Mouse (Mus musculus) thymus, adult 2 months (tissue): ENCODE results near the gene Fcho1. TPM values are rescaled to one million over a fixed set of nuclear protein-coding genes. Genes with fewer than 3 reads are reported as not detected.

Source experiments
- DNase-seq: peaks from one replicate; pipeline ENCODE4 v3.0.0; 2021
- H3K27ac ChIP-seq: fragments of 200-500 bp; 2 replicates; pipeline ENCODE4 v1.5.1; 2012; ENCODE audit warnings: low read length, control low read depth; ENCODE audit not compliant: control insufficient read depth, insufficient read depth
- H3K27me3 ChIP-seq: fragments of 200-500 bp; 2 replicates; pipeline ENCODE4 v1.6.1; 2012; ENCODE audit warnings: mild to moderate bottlenecking, low read length, moderate library complexity, mixed read lengths; ENCODE audit not compliant: control insufficient read depth, insufficient read depth
- H3K36me3 ChIP-seq: fragments of 200-500 bp; 2 replicates; pipeline ENCODE4 v1.6.1; 2012; ENCODE audit warnings: mild to moderate bottlenecking, low read length, moderate library complexity; ENCODE audit not compliant: control insufficient read depth, insufficient read depth
- H3K4me1 ChIP-seq: fragments of 200-500 bp; replicated peaks from 2 replicates; pipeline ENCODE4 v1.6.1; 2012; ENCODE audit warnings: low read length; ENCODE audit not compliant: control insufficient read depth, insufficient read depth
- H3K4me3 ChIP-seq: fragments of 200-500 bp; 2 replicates; pipeline ENCODE4 v1.5.1; 2012; ENCODE audit warnings: mild to moderate bottlenecking, low read length, control low read depth, moderate library complexity; ENCODE audit not compliant: control insufficient read depth, insufficient read depth
- CTCF ChIP-seq: fragments of 200-500 bp; IDR thresholded peaks from 2 replicates; pipeline ENCODE4 v1.5.1; 2012; ENCODE audit warnings: mild to moderate bottlenecking, control low read depth, low read length, moderate library complexity, borderline replicate concordance; ENCODE audit not compliant: control insufficient read depth, poor library complexity, insufficient read depth; ENCODE audit errors: extremely low read depth
- POLR2A ChIP-seq: fragments of 200-500 bp; IDR thresholded peaks from 2 replicates; pipeline ENCODE4 v1.6.1; 2012; ENCODE audit warnings: mild to moderate bottlenecking, low read length, control low read depth, moderate library complexity; ENCODE audit not compliant: control insufficient read depth, poor library complexity, insufficient read depth; ENCODE audit errors: extremely low read depth
- WGBS: fragments of 180-500 bp; shearing (Covaris S2); methylation state at CpG from one replicate; pipeline ENCODE4 v1.1.7; 2018; 5-methylcytosine and 5-hydroxymethylcytosine counted together
- polyA plus RNA-seq: library from polyadenylated mRNA; depleted of rRNA; stranded (reverse); fragments of >200 nt; gene quantifications from 2 replicates; pipeline ENCODE4 v1.2.3, GENCODE M21; 2012; rRNA removed

Fcho1 gene
- polyA plus RNA-seq, 1 experiment: 767 TPM

GRCm38 (mm10) chr8:71665331-71666130 is 60.0 kb downstream of the Fcho1 start:
- Histone ChIP-seq H3K27ac (no peak overlapping the region), H3K27me3 (no peaks in the 10 kb centered on the region), H3K4me1 (peaks cover 31% of the 10 kb centered on the region), H3K4me3 (no peak overlapping the region), H3K36me3 (no peaks in the 10 kb centered on the region)
- TF ChIP-seq POLR2A (no peak), CTCF (no peak)
- DNase-seq: peak; percentile 51
- WGBS: 2% methylated on average over 22 of the region's 22 CpGs

- no peak overlapping the region for H3K27ac ChIP-seq
- H3K4me1 ChIP-seq: peaks cover 17% of the 10 kb centered on the region
- TF ChIP-seq CTCF (peak; percentile 89), POLR2A (no peak)
- 28% methylated on average over 36 of the region's 36 CpGs for WGBS
- no peak overlapping the region for H3K4me3 ChIP-seq
- H3K27me3 ChIP-seq: no peaks in the 10 kb centered on the region
- no peaks in the 10 kb centered on the region for H3K36me3 ChIP-seq
- DNase-seq: peak; percentile 82
These were observed 65.0 kb downstream of the Fcho1 start for GRCm38 (mm10) chr8:71660325-71661120.

DNA sequence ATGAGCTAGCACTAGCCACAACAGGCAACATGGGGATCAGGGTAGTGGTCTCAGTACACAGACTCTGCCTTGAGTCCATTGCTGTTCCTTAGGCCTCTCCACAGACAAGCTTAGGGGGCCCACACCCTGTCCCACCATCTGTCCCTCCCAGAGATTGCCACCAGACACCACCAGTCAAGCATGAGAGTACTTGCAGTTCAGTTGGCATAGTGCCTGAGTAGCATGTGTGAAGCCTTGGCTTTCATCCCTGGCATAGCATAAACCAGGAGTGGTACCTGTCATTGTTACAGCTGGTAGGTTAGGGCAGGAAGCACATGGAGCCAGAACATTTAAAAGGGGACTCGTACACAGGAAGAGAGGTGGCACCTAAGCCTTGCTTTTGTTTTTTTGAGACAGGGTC is 65.8 kb downstream of the Fcho1 start:
- TF ChIP-seq CTCF (no peak), POLR2A (no peak)
- Histone ChIP-seq H3K27me3 (no peaks in the 10 kb centered on the region), H3K27ac (no peak overlapping the region), H3K4me1 (peaks cover 10% of the 10 kb centered on the region), H3K4me3 (no peak overlapping the region), H3K36me3 (no peaks in the 10 kb centered on the region)
- 57% methylated on average over 1 of the region's 1 CpGs for WGBS
- DNase-seq: no peak

DNA sequence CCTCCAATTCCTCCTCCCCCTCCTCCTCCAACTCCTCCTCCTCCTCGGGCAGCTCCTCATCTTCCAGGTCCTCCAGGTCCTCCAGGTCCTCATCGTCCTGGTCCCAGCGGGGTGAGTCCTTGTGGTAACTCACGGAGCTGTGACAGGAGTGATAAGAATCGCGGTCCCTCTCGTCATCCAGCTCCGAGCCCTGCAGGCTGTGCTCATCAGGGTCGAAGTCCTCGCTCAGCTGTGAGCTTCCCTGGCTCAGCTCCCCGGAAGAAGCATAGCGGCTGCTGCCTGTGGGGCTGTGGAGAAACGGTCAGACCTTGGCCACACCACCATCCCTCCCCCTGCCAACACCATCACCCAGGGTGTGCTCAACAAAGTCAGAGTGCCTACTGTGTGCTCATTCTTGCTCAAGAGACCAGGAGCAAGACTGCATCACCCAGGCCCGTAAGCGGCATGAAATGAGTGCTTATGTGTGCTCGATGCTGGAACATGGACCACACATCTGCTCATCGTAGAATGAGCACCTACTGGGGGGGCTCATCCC is 66.9 kb downstream of the Fcho1 start:
- no peak for DNase-seq
- H3K4me1 ChIP-seq: peaks cover 12% of the 10 kb centered on the region
- no peak overlapping the region for H3K4me3 ChIP-seq
- WGBS: 34% methylated on average over 17 of the region's 17 CpGs
- H3K27ac ChIP-seq: no peak overlapping the region
- H3K36me3 ChIP-seq: no peaks in the 10 kb centered on the region
- H3K27me3 ChIP-seq: no peaks in the 10 kb centered on the region
- TF ChIP-seq POLR2A: no peak
- TF ChIP-seq CTCF: no peak

Other genes with a start within 250 kb of the Fcho1 start
- 34.8 and 40.7 TPM in 2 replicates for gene Ano8, start 239.8 kb downstream of the Fcho1 start, polyA plus RNA-seq
- gene Gtpbp3, start 237.6 kb downstream of the Fcho1 start, polyA plus RNA-seq: 56.8 and 58.7 TPM in 2 replicates
- 59.2 and 62.6 TPM in 2 replicates for gene Plvap, start 214.0 kb downstream of the Fcho1 start, polyA plus RNA-seq
- 0.09 and 0.11 TPM in 2 replicates for gene Ccdc194, start 200.0 kb downstream of the Fcho1 start, polyA plus RNA-seq
- gene Bst2, start 188.3 kb downstream of the Fcho1 start, polyA plus RNA-seq: 457 and 474 TPM in 2 replicates
- 166 and 182 TPM in 2 replicates for gene Mvb12a, start 182.8 kb downstream of the Fcho1 start, polyA plus RNA-seq
- 15.5 and 17.2 TPM in 2 replicates for gene Tmem221, start 166.8 kb downstream of the Fcho1 start, polyA plus RNA-seq
- gene Nxnl1, start 159.1 kb downstream of the Fcho1 start, polyA plus RNA-seq: 0.05 and 0.06 TPM in 2 replicates
- 174 and 176 TPM in 2 replicates for gene Slc27a1, start 156.8 kb downstream of the Fcho1 start, polyA plus RNA-seq
- gene Pgls, start 133.5 kb downstream of the Fcho1 start, polyA plus RNA-seq: 280 and 369 TPM in 2 replicates
- gene Fam129c, start 128.1 kb downstream of the Fcho1 start, polyA plus RNA-seq: 23.9 and 28.4 TPM in 2 replicates
- gene Colgalt1, start 114.7 kb downstream of the Fcho1 start, polyA plus RNA-seq: 134 and 158 TPM in 2 replicates
- gene Unc13a, start 54.0 kb downstream of the Fcho1 start, polyA plus RNA-seq: 1.6 and 2.0 TPM in 2 replicates
- gene Jak3, start 49.4 kb downstream of the Fcho1 start, polyA plus RNA-seq: 68.0 and 77.5 TPM in 2 replicates
- gene Insl3, start 36.5 kb downstream of the Fcho1 start, polyA plus RNA-seq: 42.6 and 56.8 TPM in 2 replicates
- gene B3gnt3, start 23.9 kb downstream of the Fcho1 start, polyA plus RNA-seq: 6.3 and 6.9 TPM in 2 replicates
- gene Zfp709, start 156.3 kb upstream of the Fcho1 start, polyA plus RNA-seq: 0.66 and 0.85 TPM in 2 replicates
- gene Zfp882, start 182.9 kb upstream of the Fcho1 start, polyA plus RNA-seq: 1.5 and 1.7 TPM in 2 replicates
- gene Zfp617, start 182.9 kb upstream of the Fcho1 start, polyA plus RNA-seq: 2.5 and 3.3 TPM in 2 replicates
- 7.4 and 7.9 TPM in 2 replicates for gene Zfp961, start 225.3 kb upstream of the Fcho1 start, polyA plus RNA-seq